Mouse (Mus musculus) cerebellum, adult 9-11 months (tissue): ENCODE data around the gene Gm17190.
"Not testable (repeated sequence)": the region's sequence is repeated elsewhere in the genome, so short reads cannot be mapped to it uniquely, and the experiment has no call there.

Source experiments
- DNase-seq: peaks from one replicate; pipeline ENCODE4 v3.0.0; 2022

Gm17190 gene

GRCm38 (mm10) chr13:96081754-96082153 lies at the start of gene Gm17190:
TSS of gene Gm17190 (plus strand) at chr13:96082054.
- not testable (repeated sequence) for DNase-seq

DNA sequence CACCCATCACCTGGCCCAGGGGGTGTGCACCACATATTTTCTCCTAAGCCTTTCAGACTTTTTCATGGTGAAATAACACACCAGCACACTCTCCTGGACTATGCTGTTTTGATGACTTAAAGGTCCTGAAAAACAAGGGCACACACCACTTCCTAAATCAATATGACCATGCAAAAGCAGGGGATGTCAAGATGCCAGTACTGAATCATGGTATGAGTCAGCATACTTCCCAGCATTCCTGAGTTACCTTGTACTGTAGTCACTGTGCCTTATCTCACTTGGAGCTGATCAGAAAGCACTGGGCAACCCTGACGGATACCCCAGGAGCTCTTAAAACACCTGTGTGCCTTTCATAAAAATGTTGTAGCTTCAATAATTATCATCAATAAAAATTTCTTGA lies 42.3 kb upstream of the Gm17190 start:
- DNase-seq, result no peak

DNA sequence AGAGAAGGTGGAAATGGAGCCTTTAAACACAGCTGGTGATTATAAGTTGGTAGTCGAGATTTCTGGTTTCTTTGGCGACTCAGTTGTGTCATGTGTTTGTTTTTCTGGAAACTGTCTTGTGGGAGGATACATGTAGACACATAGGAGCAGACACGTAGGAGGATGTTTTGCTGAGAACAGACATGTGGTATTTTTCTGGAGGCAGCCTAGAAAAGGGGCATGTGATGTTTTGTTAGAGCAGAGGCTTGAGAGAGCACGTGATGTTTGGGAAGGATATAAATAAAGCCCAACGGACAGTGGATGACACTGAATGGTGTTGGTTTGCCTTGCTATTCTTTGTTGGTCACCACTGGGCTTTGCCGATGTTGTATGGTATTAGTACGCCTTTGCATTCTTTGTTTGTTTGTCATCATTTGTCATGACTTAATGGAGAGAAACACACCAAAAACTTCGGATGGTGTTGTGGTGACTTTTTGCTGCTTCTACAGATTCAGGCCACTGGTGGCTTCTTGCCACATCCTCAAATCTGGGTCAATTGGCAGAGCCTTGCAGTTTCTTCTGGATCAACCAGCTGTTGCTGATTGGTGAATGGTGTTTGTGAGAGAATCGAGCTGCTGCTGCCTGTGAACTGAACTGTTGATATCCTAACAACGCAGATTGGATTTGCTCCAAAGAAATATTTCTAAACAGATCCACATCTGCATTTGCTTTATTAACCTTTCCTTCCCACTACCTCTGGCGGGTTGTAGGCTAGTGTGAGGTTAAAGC lies 41.4 kb upstream of the Gm17190 start:
- no peak for DNase-seq

DNA sequence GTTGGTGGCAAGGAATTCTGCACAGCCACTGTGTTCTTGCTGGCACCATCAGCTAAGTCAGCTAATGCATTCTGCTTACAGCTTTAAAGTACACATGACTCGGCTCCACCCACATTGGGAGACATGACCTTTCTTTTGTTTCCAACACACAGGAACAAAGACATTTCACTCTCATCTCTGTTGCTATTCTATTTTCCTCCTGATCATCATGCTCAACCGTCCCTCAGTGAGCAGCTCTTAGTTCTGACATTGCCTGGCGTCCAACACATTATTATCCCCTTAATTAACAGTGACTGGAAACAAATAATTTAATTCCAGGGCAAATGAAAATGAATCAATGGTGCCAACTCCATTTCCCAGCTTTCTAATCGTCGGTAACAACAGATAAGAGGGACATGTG lies 36.5 kb upstream of the Gm17190 start:
- no peak for DNase-seq

DNA sequence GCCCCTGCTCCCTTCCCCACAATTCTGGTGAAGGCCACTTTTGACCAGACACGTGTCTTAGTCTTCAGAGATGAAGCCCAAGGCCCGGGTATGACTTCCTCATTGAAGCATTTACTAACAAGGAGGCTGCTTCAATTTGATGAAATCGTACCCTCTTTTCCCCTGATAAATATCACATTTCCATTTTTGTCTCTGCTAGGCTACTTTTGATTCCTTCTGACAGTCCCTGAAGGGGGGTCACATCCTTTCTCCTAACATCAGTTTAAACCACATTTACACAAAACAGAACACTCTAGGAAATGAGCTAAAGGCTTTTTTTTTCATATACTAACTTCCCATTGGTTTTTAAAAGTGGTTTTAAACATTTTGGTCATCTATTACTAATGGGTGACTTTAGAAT lies 29.1 kb upstream of the Gm17190 start:
- DNase-seq, result no peak

- DNase-seq, result no peak
These were observed 8.3 kb upstream of the Gm17190 start for GRCm38 (mm10) chr13:96073555-96073954.

DNA sequence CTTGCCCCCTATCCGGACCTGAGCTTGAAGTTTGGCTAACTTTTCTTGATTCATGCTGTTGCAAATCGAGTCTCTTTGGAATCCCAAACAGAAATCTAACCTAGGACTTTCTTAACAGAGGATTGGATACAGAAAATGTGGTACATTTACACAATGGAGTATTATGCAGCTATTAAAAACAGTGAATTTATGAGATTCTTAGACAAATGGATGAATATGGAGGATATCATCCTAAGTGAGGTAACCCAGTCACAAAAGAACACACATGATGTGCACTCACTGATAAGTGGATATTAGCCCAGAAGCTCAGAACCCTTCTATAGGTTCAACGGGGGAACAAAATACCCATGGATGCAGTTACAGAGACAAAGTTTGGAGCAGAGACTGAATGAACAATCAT lies 578 bp upstream of the Gm17190 start, which contains the start of gene Gm20075:
TSS of gene Gm20075 (minus strand) at position 101 of the 400 bp plus-strand sequence.
- not testable (repeated sequence) for DNase-seq

DNA sequence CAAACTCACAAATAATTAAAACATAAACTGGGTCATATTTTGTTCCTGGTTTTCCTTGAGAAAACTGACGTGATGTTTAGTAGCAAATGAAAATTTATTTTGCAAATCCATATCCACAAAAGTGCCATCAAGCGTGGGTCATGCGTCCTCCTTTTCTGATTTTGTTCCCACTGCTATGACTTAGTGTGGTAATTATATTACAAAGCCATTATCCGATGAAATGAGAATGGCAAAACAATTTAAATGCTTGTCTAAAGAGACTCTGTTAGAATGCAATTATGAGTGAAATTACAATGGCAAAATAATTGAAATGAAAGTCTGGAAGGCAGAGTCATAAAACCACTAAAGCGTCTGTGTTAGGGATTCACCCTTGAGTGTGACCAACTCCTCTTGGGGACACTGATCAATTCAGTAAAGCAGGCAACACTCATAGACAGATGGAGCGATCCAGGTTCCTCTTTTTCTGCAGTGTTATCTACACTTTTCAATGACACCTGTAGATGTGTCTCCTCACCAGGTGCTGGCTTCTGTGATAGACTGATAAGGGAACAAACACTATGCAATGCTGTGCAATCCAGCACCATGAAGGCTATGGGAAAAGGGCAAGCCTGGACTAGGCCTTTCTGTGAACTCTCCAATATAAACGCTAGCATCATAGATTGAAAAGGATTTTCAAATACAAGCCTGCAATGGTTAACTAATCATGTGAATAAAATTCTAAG lies 3.9 kb downstream of the Gm17190 start:
- DNase-seq, result no peak

DNA sequence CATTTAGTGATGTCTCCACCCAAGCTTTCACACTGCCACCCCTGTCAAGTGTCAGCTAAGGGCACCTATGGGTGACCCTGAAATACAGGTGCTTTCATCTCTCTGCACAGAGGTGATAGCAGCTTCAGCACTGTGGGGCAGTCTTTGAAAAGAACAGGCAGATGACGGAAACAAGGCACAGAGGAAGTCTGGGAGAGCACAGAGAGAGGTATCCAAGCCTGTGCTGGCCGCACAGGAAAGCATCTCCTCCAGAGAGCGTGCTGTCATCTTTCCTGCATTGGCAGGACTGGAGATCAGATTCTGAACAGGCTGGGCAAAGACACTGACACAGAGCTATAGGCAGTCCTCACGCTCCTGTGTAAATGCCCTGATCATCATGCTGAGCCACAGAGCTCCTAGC lies 9.1 kb downstream of the Gm17190 start:
- DNase-seq, result no peak

- DNase-seq, result no peak
These were observed 24.5 kb downstream of the Gm17190 start for GRCm38 (mm10) chr13:96106367-96106766.

DNA sequence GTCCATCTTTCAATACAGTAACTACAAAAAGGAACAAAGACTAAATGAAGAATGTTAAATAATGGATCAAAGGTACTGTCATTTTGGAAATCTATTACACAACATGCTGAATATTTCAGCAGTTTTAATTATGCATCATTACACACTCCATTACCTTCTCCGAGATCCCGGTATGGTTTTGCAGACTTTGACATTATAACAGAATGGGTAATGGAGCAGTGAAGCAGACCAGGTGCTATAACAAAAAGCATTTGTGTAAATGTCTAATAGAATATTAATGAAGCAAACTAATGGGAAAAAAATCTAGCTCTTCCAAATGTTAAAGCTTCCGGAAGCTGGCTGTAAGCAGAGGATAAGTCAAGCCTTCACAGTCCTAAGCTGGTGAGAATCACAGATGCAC lies 28.9 kb downstream of the Gm17190 start:
- DNase-seq, result no peak

GRCm38 (mm10) chr13:96112711-96113110 lies 30.9 kb downstream of the Gm17190 start:
- no peak for DNase-seq

- no peak for DNase-seq
These were observed 43.2 kb downstream of the Gm17190 start for GRCm38 (mm10) chr13:96125011-96125410.

DNA sequence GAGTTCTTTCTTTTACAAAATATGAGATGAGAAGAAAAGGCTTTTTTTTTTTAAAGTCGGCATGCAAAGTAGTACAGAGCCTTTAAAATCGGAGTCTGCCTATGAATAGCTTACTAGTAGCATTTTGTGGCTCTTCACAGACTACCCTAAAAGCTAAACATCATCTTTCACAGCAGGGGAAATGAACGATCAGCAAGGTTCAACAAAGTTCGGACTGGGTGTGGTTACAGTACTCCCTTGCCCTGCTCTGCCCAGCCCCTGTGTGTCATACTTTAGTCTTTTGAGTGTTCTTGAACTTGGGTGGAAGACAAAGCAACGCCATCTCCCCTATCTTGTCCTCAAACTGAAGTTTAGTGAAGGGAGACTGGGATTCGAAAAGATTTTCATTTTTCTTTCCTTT lies 44.8 kb downstream of the Gm17190 start:
- DNase-seq, result no peak

DNA sequence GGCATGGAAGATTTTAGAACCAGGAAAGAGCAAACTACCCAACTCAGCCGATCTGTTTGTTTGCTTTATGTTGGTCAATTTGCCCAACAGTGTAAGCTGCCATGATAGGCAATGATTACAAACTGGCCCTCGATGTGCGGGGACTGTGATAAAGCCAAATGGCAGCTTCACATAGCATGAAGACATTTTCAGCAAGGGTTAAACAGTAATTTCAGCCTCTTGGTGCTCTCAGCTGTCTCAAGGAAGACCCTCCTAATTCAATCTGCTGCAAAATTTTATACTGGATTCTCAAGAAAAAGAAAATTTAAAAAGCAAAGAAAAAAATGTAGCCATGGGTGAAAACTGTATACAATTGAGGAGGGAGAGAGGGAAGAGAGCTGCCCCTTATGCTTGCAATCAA lies 47.2 kb downstream of the Gm17190 start:
- no peak for DNase-seq

GRCm38 (mm10) chr13:96131050-96131449 lies 49.2 kb downstream of the Gm17190 start:
- peak; percentile 24 for DNase-seq

- no peak for DNase-seq
These were observed 50.1 kb downstream of the Gm17190 start for GRCm38 (mm10) chr13:96131911-96132310.

- no peak for DNase-seq
These were observed 50.6 kb downstream of the Gm17190 start, which contains the start of gene Sv2c for GRCm38 (mm10) chr13:96132401-96132816. TSS of gene Sv2c (minus strand) at chr13:96132577.
